Mouse (Mus musculus): ENCODE measurements around the gene Hnrnpa1.
"Not testable (repeated sequence)": the region's sequence is repeated elsewhere in the genome, so short reads cannot be mapped to it uniquely, and the experiment has no call there.

The Hnrnpa1 gene

DNA sequence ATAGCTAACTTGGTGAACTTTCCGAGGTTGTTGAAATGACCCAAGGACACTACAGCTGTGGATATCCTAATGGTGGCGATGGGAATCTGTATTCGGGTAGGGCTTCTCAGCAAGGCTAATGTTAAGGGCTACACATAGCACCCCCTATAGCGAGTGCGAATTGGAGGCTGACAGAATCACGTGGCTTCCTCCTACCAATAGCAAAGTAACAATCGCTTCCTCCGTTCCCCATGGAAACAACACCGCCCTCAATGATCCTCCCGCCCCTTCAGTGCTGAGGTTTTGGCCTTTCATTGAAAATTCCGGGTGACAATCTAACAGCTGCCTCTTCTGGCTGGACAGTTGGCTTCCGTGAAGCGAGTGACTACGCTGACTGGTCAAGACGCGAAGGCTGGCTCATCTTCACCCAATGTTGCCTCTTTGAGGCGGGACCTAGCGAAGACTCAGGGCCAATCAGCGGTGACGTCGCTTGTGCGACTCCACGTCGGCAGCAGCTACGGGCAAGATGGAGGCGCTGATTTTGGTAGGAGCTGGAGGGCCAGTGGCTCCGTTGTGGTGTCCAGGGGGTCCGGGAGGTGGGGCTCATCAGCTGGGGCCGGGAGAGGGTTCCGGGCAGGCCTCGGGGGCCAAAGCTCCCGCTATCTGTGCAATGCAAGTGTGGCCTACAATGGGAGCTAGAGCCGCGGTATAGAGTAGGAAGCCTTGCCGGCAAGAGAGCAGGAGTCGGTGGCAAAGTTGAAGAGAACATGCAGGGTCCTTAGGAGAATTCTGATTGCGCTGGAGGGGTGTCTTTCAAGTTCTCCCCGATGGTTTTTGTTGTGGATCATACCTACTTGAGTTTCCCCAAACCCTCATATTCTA, 32.4 kb downstream of the Hnrnpa1 start, which contains the start of gene Copz1:
Gene Copz1 (plus strand): TSS at position 296 of the 861 bp plus-strand sequence.
- peak; percentile 97 for DNase-seq (ENCODE audit: extremely low read depth, low read depth, low spot score)

DNA sequence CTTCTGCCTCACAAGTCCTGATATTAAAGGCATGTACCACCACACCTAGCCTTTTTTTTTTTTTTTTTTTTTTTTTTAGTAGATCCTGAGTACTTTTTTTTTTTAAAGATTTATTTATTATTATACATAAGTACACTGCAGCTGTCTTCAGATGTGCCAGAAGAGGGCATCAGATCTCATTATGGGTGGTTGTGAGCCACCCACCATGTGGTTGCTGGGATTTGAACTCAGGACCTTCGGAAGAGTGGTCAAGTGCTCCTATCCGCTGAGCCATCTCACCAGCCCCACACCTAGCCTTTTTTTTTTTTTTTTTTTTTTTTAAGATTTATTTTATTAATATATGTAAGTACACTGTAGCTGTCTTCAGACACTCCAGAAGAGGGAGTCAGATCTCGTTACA, 35.7 kb downstream of the Hnrnpa1 start:
- DNase-seq (ENCODE audit: extremely low read depth, low read depth, low spot score): not testable (repeated sequence)

DNA sequence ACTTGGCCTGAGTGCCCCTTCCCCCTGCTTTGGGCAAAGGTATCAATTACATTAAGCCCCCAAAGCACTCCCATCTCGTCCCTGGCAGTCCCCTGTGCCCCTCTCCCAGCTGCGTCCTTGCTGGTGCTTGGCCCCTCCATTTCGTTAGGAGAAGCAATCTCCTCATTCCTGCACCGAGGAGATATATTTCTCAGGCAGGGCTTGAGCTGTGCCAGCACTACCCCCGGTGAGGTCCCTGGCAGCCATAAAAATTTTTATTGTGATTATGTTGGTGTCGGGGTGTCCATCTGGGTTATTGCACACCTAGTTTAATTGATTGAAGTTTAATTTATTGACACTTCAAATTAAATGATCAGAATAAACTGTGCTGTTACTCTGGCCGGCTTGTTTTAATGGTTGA, 37.7 kb downstream of the Hnrnpa1 start:
- DNase-seq (ENCODE audit: extremely low read depth, low read depth, low spot score): no peak

DNA sequence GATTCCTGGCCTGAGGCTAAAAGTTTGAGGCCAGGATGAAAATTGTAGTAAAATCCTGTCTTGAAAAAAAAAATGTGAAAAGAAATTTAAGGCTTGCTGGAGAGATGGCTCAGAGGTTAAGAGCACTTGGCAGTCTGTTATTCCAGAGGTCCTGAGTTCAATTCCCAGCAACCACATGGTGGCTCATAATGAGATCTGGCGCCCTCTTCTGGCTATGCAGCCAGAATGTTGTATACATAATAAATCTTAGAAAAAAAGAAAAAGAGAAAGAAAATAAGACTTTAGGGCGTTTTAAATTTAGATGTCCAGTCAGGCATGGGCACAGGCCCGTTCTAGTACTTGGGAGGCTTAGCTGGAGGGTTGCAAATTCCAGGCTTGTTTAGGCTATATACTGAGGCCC, 39.5 kb downstream of the Hnrnpa1 start:
- DNase-seq (ENCODE audit: extremely low read depth, low read depth, low spot score): no peak

DNA sequence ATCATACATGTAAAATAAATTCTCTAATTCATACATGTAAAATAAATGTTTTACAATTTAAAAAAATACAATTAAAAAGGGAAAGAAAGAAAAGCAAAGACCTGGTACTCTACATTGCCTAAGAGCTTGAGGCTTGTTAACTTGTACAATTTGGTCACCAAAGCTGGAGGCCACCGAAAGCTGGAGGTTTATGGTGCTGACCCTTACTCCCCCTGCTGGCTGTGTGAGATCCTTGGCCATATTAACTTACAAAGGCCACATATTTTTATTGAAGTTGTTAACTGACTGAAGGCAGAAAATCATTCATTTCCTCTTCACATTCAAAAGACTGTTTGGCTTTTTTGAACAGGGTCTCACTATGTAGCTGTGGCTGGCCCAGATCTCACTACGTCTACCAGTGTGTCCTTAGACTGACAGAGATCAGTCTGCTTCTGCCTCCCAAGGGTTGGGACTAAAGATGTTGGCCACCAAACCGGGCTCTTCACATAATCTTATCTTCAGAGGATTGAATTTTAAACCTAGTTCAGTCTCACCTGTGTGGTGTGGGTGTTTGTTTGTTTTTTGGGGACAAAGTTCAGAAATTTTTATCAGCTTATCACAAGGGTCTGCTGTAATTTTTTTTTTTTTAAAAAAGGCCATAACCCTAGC, 40.7 kb downstream of the Hnrnpa1 start:
- no peak for DNase-seq (ENCODE audit: extremely low read depth, low read depth, low spot score)

DNA sequence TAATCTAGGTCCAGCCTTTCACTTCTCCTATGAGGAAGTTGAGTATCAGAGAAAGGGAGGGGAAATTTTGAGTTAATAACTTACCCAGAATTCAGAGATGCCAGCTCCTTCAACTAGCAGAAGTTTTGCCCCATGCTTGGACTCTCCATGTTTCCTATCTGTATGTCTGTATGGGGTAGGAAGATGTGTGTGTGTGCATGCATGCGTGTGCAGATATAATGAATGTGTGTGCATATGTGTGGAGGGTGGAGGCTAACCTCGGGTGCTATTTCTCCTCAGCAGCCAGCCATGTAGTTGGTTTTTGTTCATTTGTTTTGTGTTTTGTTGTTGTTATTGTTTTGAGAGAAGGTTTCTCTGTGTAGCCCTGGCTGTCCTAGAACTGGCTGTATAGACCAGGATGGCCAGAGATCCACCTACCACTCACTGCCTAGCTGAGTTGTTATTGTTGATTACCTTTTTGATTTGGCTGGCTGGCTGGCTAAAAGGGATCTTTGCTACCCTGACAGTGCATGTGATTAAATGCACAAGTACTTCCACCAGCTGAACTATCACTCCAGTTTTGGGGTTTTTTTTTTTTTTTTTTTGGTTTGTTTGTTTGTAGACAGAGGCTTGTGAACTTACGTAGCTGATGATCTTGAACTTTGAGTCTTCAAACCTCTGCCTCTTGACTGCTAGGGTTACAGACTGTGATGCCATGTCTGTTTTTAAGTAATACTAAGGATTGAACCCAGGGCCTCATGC, 41.4 kb downstream of the Hnrnpa1 start:
- DNase-seq (ENCODE audit: extremely low read depth, low read depth, low spot score): no peak

DNA sequence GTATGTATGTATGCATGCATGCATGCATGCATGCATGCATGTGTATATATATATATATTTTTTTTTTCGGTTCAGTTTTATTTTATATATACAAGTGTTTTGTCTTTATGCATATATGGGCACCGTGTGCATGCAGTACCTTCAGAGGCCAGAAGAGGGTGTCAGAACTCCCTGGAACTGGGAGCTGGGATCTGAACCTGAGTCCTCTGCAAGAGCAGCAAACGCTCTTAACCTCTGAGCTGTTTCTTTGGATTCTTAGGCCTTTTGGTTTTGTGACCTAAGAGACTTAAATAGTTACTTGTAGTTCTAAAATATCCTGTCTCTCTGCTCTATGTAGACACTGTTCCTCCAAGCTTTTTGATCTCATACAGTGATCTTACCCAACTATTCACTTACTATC, 43.8 kb downstream of the Hnrnpa1 start:
- DNase-seq (ENCODE audit: extremely low read depth, low read depth, low spot score): no peak

DNA sequence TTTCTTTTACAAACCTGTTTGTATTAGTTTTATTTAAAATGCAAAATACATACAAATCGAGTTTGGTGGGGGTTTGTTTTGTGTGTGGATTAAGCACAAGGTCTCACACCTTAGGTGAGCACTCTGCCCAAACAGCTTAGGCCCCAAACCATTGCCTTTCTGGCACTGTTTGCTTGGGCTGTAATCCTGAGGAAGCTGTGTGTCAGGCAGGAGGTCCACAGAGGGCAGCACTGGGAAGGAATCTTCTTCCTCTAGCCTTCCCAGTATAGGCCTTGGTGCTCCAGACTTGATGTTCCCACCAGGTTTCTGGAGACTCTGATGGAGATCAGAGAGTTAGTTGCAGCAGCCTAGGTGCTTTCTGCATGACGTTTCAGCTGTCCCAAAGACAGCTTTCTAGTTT, 44.4 kb downstream of the Hnrnpa1 start:
- DNase-seq (ENCODE audit: extremely low read depth, low read depth, low spot score): no peak

DNA sequence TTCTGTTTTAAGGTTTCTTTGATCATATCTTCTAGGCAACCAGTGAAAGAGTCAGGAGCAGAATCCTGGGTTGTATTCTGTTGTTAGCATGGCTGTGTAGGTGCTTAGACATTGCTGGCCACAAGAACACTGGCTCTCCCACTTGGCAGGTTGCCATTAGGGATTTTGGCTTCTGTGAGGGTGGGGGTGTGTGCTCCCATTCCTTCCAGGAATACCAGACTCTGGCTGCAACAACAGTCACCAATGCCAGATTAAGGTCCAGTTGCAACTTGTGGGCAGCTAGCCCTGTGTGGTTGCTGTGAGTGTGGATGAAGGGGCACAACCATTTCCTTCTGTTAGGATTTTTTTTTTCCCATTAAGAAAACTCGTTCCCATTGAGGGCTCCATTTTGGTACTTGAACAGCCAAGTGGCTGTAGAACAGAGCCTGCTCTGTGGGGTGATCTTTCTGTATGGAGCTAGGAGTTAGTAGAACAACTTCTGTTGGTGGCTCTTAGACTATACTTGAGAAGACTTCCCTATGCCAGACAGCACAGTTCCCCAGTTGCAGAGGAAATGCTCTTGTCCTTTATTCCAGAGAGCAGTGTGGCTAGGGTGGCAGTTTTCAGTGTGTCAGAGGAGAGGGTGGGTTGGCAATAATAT, 45.7 kb downstream of the Hnrnpa1 start:
- DNase-seq (ENCODE audit: extremely low read depth, low read depth, low spot score): peak; percentile 46

DNA sequence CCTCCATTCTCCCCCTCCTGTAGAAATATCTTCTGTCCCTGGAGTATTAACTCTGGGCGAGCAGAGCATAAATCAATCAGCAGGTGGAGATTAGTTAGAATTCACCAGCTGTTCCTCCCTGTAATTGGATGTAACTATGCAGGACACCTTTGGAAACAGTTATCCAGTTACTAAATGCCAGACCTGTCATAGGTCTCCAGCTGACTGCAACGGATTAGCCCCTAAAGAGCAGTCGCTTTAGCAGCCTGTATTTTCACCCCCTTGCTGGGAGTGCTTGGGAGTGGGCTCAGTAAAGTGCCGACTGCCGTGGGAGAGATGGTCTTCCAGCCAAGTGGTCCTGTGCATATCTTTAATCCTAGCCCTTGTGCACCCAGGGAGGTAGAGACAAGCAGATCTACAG, 49.4 kb downstream of the Hnrnpa1 start:
- no peak for DNase-seq (ENCODE audit: extremely low read depth, low read depth, low spot score)

DNA sequence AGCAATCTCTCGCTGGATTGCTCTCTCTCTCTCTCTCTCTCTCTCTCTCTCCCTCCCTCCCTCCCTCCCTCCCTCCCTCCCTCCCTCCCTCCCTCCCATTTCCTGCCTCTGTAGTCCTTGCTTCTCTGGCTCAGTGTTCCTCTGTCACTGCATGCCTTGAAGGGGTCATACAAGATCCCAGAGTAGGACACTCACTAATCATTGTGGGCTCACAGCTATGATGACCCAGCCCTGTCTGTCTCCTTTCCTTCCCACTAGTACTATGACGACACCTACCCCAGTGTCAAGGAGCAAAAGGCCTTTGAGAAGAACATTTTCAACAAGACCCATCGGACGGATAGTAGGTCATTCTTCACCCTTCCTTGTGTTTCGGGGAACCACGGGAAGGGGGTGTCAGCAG, 50.2 kb downstream of the Hnrnpa1 start:
- DNase-seq (ENCODE audit: extremely low read depth, low read depth, low spot score): no peak

DNA sequence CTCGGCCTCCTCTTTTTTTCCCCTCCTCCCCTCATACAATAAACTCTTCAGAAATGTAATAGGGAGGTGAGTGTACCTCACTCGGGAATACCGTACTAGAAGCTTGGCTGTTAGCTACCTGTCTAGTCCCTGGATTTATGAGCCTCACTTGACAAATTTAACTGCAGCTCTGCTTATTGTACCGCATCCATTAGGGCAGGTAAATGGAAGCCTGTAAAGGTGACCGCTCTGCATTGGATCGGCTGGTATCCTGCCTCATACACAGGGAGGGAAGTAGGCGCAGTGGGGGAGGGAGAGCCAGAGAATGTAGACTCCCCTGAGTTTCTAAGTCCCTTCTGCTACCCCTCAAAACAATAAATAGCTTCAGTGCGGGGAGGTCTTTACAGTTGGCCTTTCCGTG, 50.6 kb downstream of the Hnrnpa1 start:
- no peak for DNase-seq (ENCODE audit: extremely low read depth, low read depth, low spot score)

DNA sequence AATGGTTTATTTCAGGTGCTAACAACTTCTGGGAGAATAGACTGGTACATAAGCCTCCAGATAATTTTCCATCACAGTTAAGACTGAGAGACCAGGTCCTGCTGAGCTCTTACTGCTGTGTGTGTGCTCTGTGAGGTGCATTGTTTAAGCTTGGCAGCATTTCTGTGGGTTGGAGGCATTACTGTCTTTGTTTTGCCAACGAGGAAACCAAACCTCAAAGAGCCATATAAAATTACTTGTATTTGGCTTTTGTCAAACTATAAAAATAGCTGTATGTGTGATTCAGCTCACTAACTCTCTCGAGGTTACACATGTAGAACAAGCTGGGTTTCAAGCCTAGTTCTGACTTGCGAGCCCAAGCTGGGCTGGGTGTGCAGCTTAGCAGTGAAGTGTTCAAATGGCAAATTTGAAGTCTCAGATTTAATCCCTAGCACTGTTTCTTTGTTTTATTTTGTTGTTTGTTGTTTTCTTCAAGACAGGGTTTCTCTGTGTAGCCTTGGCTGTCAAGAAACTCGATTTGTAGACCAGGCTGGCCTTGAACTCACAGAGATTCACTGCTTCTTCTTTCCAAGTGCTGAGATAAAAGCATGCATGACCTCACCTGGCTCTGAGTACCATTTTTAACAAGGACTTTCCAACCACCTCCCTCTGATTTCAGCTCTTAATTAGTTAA, 52.6 kb downstream of the Hnrnpa1 start:
- no peak for DNase-seq (ENCODE audit: extremely low read depth, low read depth, low spot score)

DNA sequence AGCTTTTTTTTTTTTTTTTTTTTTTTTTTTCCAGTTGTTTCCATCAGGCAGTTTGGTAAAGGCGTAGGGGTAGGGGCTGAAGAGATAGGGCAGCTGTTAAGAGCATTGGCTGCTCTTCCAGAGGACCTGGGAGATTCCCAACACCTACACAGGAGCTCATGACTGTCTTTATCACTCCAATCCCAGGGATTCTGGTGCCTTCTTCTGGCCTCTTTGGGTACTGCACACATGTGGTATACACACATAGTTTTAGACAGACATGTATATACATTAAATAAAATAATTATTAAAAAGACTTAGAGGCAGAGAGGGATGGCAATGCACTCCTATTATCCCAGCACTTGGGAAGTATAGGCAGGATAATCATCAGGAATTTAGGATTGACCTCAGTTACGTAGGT, 53.1 kb downstream of the Hnrnpa1 start:
- DNase-seq (ENCODE audit: extremely low read depth, low read depth, low spot score): no peak

DNA sequence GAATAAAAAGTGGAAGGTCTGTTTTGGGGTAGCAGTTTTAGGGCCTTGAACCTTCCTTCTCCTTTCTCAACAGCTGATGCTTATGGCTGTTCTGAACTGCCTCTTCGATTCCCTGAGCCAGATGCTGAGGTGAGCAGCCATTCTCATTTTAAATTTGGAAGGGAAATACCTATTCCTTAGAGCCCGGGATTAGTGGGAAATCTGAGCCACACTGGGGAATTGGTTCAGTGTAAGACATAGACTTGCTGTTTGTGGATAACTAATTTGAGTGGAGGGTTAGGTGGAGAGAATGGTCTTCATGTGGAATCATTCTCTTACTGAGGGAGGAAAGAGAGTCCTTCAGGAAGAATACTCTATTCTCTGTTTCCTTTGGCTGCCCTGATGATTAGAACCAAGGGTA, 54.4 kb downstream of the Hnrnpa1 start:
- DNase-seq (ENCODE audit: extremely low read depth, low read depth, low spot score): no peak

DNA sequence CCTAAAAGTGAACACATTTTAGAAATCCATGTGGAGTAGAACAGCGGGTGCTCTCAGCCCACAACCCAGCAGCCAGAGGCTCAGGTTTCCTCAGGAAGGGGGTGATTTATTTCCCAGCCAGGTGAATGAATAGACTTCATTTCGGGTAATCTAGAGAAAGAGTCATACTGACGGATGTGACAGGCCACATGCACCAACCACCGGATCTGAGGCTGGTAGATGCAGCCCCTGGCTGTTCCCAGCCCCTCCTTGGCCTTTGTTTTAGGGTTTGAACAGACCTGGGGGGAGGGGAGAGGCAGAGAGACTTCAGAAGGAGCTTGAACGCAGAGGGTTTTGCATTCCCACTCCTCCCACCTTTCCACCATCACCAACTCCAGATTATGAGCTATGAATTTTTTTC, 55.6 kb downstream of the Hnrnpa1 start:
- no peak for DNase-seq (ENCODE audit: extremely low read depth, low read depth, low spot score)
